Mouse (Mus musculus) naive thymus-derived CD4-positive, alpha-beta T cell, adult 5 months (primary cell): ENCODE data around the gene Dnpep. TPM values are rescaled to one million over a fixed set of nuclear protein-coding genes. Genes with fewer than 3 reads are reported as not detected.

ENCODE experiments used
- polyA plus RNA-seq: library from polyadenylated mRNA; unstranded; fragments of 100-300 nt; shearing (Covaris generic); gene quantifications from one replicate; pipeline ENCODE4 v1.2.1, GENCODE M21; 2017

Dnpep gene
- polyA plus RNA-seq, result 53.1 TPM

GRCm38 (mm10) chr1:75317241-75318201, at the start of gene Dnpep:
Gene Dnpep (minus strand): TSS chr1:75317990.

GRCm38 (mm10) chr1:75360112-75361031, 42.6 kb upstream of the Dnpep start, which contains the start of gene Des:
Gene Des (plus strand): TSS chr1:75360329.

GRCm38 (mm10) chr1:75278228-75278627, 39.6 kb downstream of the Dnpep start, which contains the start of gene Resp18:
Gene Resp18 (minus strand): TSS chr1:75278415.

GRCm38 (mm10) chr1:75264091-75264880, 53.5 kb downstream of the Dnpep start, which contains the start of gene Ptprn:
Gene Ptprn (minus strand): TSS chr1:75264502.

Other genes with a start within 250 kb of the Dnpep start
- gene Nhej1, start 192.8 kb downstream of the Dnpep start, polyA plus RNA-seq, result 8.8 TPM
- 0.61 TPM for gene Slc23a3, start 184.1 kb downstream of the Dnpep start, polyA plus RNA-seq
- 211 TPM for gene Cnppd1, start 175.3 kb downstream of the Dnpep start, polyA plus RNA-seq
- 102 TPM for gene Retreg2, start 175.2 kb downstream of the Dnpep start, polyA plus RNA-seq
- gene Zfand2b, start 149.3 kb downstream of the Dnpep start, polyA plus RNA-seq, result 85.3 TPM
- 5.2 TPM for gene Abcb6, start 137.6 kb downstream of the Dnpep start, polyA plus RNA-seq
- gene Ankzf1, start 125.8 kb downstream of the Dnpep start, polyA plus RNA-seq, result 32.7 TPM
- 38.6 TPM for gene Atg9a, start 125.8 kb downstream of the Dnpep start, polyA plus RNA-seq
- 6.1 TPM for gene Glb1l, start 107.2 kb downstream of the Dnpep start, polyA plus RNA-seq
- 71.7 TPM for gene Stk16, start 107.2 kb downstream of the Dnpep start, polyA plus RNA-seq
- 162 TPM for gene Tuba4a, start 98.1 kb downstream of the Dnpep start, polyA plus RNA-seq
- gene A630095N17Rik, start 85.9 kb downstream of the Dnpep start, polyA plus RNA-seq, result not detected
- gene Dnajb2, start 81.6 kb downstream of the Dnpep start, polyA plus RNA-seq, result 61.6 TPM
- gene Ptprn, start 53.5 kb downstream of the Dnpep start, polyA plus RNA-seq, result 0.39 TPM
- gene Resp18, start 39.6 kb downstream of the Dnpep start, polyA plus RNA-seq, result not detected
- not detected for gene Des, start 42.3 kb upstream of the Dnpep start, polyA plus RNA-seq
- 0.36 TPM for gene Speg, start 57.3 kb upstream of the Dnpep start, polyA plus RNA-seq
- 73.3 TPM for gene Gmppa, start 117.9 kb upstream of the Dnpep start, polyA plus RNA-seq
- gene Asic4, start 132.4 kb upstream of the Dnpep start, polyA plus RNA-seq, result not detected
- 36.0 TPM for gene Chpf, start 161.3 kb upstream of the Dnpep start, polyA plus RNA-seq
- 1.9 TPM for gene Tmem198, start 161.5 kb upstream of the Dnpep start, polyA plus RNA-seq
- not detected for gene Obsl1, start 188.5 kb upstream of the Dnpep start, polyA plus RNA-seq
- gene Inha, start 189.1 kb upstream of the Dnpep start, polyA plus RNA-seq, result not detected
- gene Stk11ip, start 203.5 kb upstream of the Dnpep start, polyA plus RNA-seq, result 39.2 TPM
- gene Slc4a3, start 228.3 kb upstream of the Dnpep start, polyA plus RNA-seq, result not detected